Comparison of ENCODE assay signal across 8 mouse cellular contexts in genomic region chr11:94978947-94979346, GRCm38 (mm10). TPM values are rescaled to one million over a fixed set of nuclear protein-coding genes. Genes with fewer than 3 reads are reported as not detected.
A peak's percentile ranks its signal among the peaks of the same experiment; 100 is the strongest.
DNase-seq lines count a peak whose midpoint lies in the region; ATAC-seq lines count a peak whose summit lies in the region.

No protein-coding gene starts in this region.

- intact Hi-C loops in left cerebral cortex, postnatal 25 days (cut with DNase I), result loop anchor here (1.0 to 5.0 kb wide), 3 partner anchors 10 to 63 kb away; partner anchors contain the start of gene Pdk2

- peak overlapping the region; percentile 53 for H3K9ac ChIP-seq in intestine, embryonic 16.5 days (ENCODE audit: low read depth, low read length)

- H3K36me3 ChIP-seq in intestine, embryonic 16.5 days (ENCODE audit: control insufficient read depth, insufficient read depth, low read length), result no peaks in the 10 kb centered on the region
- H3K36me3 ChIP-seq in midbrain, embryonic 10.5 days, result no peaks in the 10 kb centered on the region

- H3K9me3 ChIP-seq in intestine, embryonic 16.5 days (ENCODE audit: control insufficient read depth, low read length), result no peaks in the 10 kb centered on the region
- H3K9me3 ChIP-seq in midbrain, embryonic 10.5 days (replicated peaks), result no peaks in the 10 kb centered on the region

- ATAC-seq in intestine, embryonic 16.5 days, result peak; percentile 94

- H3K4me2 ChIP-seq in intestine, embryonic 16.5 days (ENCODE audit: low read depth, low read length), result peak overlapping the region; percentile 52

- no peaks in the 10 kb centered on the region for H3K27me3 ChIP-seq in intestine, embryonic 16.5 days (replicated peaks; ENCODE audit: control insufficient read depth, insufficient read depth, low read length)
- no peaks in the 10 kb centered on the region for H3K27me3 ChIP-seq in midbrain, embryonic 10.5 days (ENCODE audit: low read depth, poor library complexity, severe bottlenecking)

- 0% methylated on average over 20 of the region's 20 CpGs for WGBS in intestine, embryonic 16.5 days
- under 1% methylated on average over 20 of the region's 20 CpGs for WGBS in midbrain, embryonic 10.5 days

- H3K27ac ChIP-seq in intestine, embryonic 16.5 days (ENCODE audit: low read length), result no peak overlapping the region
- peak overlapping the region; percentile 89 for H3K27ac ChIP-seq in midbrain, embryonic 10.5 days (replicated peaks)

- H3K4me3 ChIP-seq in intestine, embryonic 16.5 days (ENCODE audit: low read length), result peak overlapping the region; percentile 30
- H3K4me3 ChIP-seq in midbrain, embryonic 10.5 days, result peak overlapping the region; percentile 39

- peaks cover 3% of the 10 kb centered on the region; the same call in 1 of the 2 replicates for H3K4me1 ChIP-seq in intestine, embryonic 16.5 days (ENCODE audit: control insufficient read depth, insufficient read depth, low read length)
- H3K4me1 ChIP-seq in midbrain, embryonic 10.5 days, result peaks cover 22% of the 10 kb centered on the region

- peak; percentile 96 for DNase-seq in adrenal gland, adult 8-10 months
- peak; percentile 98 for DNase-seq in embryo, embryonic 9.5 days (ENCODE audit: extremely low spot score)
- peak; percentile 91 to 95 for DNase-seq in gastrocnemius, postnatal 4 days (ENCODE audit: low spot score in 2 of 2)
- DNase-seq in left cerebral cortex, postnatal 25 days (ENCODE audit: low spot score in 2 of 2), result peak; percentile 95 to 99
- peak; percentile 98 for DNase-seq in midbrain, embryonic 10.5 days (ENCODE audit: low spot score)
- DNase-seq in right cerebral cortex, postnatal 36 days (ENCODE audit: low spot score in 2 of 2), result peak; percentile 93 to 94
- peak; percentile 94 to 98 for DNase-seq in urinary bladder, postnatal 4 days (ENCODE audit: low spot score in 2 of 2)

RNA-seq across cellular contexts. Expression of gene Sgca, which starts 2.8 kb away (rescaled TPM):
- not detected for total RNA-seq in adrenal gland, adult 8-10 months (2022)
- 100 to 1,000 TPM; 169 to 222 TPM for total RNA-seq in gastrocnemius, postnatal 4 days (2021)
- polyA plus RNA-seq in intestine, embryonic 16.5 days (2015; fragmentation: Nextera tagmentation; extraction: Ambion mirVana), result 0.26 and 0.36 TPM in 2 replicates
- under 1 TPM in 1 of 2 experiments, not detected in 1; 0.46 TPM for total RNA-seq in left cerebral cortex, postnatal 25 days (2021)
- 0.20 TPM in 1 of 2 replicates, not detected in the other for polyA plus RNA-seq in midbrain, embryonic 10.5 days (2016; fragmentation: Nextera tagmentation; extraction: Ambion mirVana)

RNA-seq across cellular contexts. Expression of gene Hils1, which starts 11.6 kb away (rescaled TPM):
- not detected for total RNA-seq in adrenal gland, adult 8-10 months (2022)
- not detected for total RNA-seq in gastrocnemius, postnatal 4 days (2021)
- not detected in 2 replicates for polyA plus RNA-seq in intestine, embryonic 16.5 days (2015; fragmentation: Nextera tagmentation; extraction: Ambion mirVana)
- not detected for total RNA-seq in left cerebral cortex, postnatal 25 days (2021)
- polyA plus RNA-seq in midbrain, embryonic 10.5 days (2016; fragmentation: Nextera tagmentation; extraction: Ambion mirVana), result not detected in 2 replicates

RNA-seq across cellular contexts. Expression of gene Ppp1r9b, which starts 11.9 kb away (rescaled TPM):
- total RNA-seq in adrenal gland, adult 8-10 months (2022), result 100 to 1,000 TPM; 116 to 149 (median 131) TPM
- 10 to 100 TPM; 64.9 to 69.2 TPM for total RNA-seq in gastrocnemius, postnatal 4 days (2021)
- polyA plus RNA-seq in intestine, embryonic 16.5 days (2015; fragmentation: Nextera tagmentation; extraction: Ambion mirVana), result 5.2 and 5.6 TPM in 2 replicates
- 100 to 1,000 TPM; 675 to 703 TPM for total RNA-seq in left cerebral cortex, postnatal 25 days (2021)
- 8.6 and 9.0 TPM in 2 replicates for polyA plus RNA-seq in midbrain, embryonic 10.5 days (2016; fragmentation: Nextera tagmentation; extraction: Ambion mirVana)

RNA-seq across cellular contexts. Expression of gene Samd14, which starts 30.7 kb away (rescaled TPM):
- total RNA-seq in adrenal gland, adult 8-10 months (2022), result 1 to 10 TPM; 3.9 to 9.1 (median 5.6) TPM
- total RNA-seq in gastrocnemius, postnatal 4 days (2021), result 10 to 100 TPM; 10.8 to 11.4 TPM
- polyA plus RNA-seq in intestine, embryonic 16.5 days (2015; fragmentation: Nextera tagmentation; extraction: Ambion mirVana), result 13.2 and 13.6 TPM in 2 replicates
- 10 to 100 TPM; 30.8 to 31.1 TPM for total RNA-seq in left cerebral cortex, postnatal 25 days (2021)
- 40.8 and 58.6 TPM in 2 replicates for polyA plus RNA-seq in midbrain, embryonic 10.5 days (2016; fragmentation: Nextera tagmentation; extraction: Ambion mirVana)

RNA-seq across cellular contexts. Expression of gene Col1a1, which starts 42.9 kb away (rescaled TPM):
- total RNA-seq in adrenal gland, adult 8-10 months (2022), result 10 to 100 TPM; 25.9 to 57.5 (median 32.5) TPM
- 1,000 to 10,000 TPM; 5,652 to 6,690 TPM for total RNA-seq in gastrocnemius, postnatal 4 days (2021)
- 890 and 1,013 TPM in 2 replicates for polyA plus RNA-seq in intestine, embryonic 16.5 days (2015; fragmentation: Nextera tagmentation; extraction: Ambion mirVana)
- total RNA-seq in left cerebral cortex, postnatal 25 days (2021), result 10 to 100 TPM; 22.8 to 31.9 TPM
- polyA plus RNA-seq in midbrain, embryonic 10.5 days (2016; fragmentation: Nextera tagmentation; extraction: Ambion mirVana), result 85.4 and 177 TPM in 2 replicates

Comparison
In these comparisons a context has a peak if more than half of its experiments do, and no peak if none do; other contexts are left out.
1. RNA of gene Sgca, which starts 2.8 kb away (total RNA-seq): 169 to 222 TPM in gastrocnemius, postnatal 4 days; 0.46 TPM in left cerebral cortex, postnatal 25 days and not detected in adrenal gland, adult 8-10 months; every median in the first group is over 100 times any median in the second.
2. RNA of gene Ppp1r9b, which starts 11.9 kb away (total RNA-seq): 675 to 703 TPM in left cerebral cortex, postnatal 25 days; 116 to 149 TPM in adrenal gland, adult 8-10 months and 64.9 to 69.2 TPM in gastrocnemius, postnatal 4 days; every median in the first group is over 4 times any median in the second.
3. Peak in every context shown above with its lines, with median percentiles within 50 percentile points of each other: DNase-seq.